Mouse (Mus musculus): ENCODE data around the gene Pfkp. TPM values are rescaled to one million over a fixed set of nuclear protein-coding genes. Genes with fewer than 3 reads are reported as not detected.

Pfkp gene
- total RNA-seq, 2 experiments from 2014 or later: 8.1 to 9.9 TPM

- no peak for DNase-seq
Measured at GRCm38 (mm10) chr13:6602786-6603409, 45.7 kb downstream of the Pfkp start.

GRCm38 (mm10) chr13:6601676-6602075 is 46.9 kb downstream of the Pfkp start:
- no peak for DNase-seq

DNA sequence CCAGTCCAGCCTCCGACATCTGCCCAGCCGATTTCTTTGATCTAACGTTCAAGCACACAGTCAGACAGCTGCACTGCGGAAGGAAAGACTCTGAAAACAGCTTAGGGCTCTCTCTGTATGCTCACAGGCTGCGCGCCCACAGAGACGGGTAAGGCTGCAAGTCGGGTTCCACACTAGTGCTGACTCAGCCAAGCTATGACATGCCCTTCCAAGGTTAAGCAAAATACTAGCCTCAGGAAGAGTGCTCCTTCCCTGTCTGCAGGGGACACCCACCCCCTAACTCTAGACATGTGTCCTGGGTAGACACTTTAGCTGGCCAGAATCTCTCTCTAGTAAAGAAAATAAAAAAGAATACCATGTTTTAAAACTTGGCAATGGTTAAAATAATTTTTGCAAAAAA is 48.0 kb downstream of the Pfkp start:
- no peak for DNase-seq

- DNase-seq: no peak
Measured at GRCm38 (mm10) chr13:6597801-6598200, 50.8 kb downstream of the Pfkp start.

DNA sequence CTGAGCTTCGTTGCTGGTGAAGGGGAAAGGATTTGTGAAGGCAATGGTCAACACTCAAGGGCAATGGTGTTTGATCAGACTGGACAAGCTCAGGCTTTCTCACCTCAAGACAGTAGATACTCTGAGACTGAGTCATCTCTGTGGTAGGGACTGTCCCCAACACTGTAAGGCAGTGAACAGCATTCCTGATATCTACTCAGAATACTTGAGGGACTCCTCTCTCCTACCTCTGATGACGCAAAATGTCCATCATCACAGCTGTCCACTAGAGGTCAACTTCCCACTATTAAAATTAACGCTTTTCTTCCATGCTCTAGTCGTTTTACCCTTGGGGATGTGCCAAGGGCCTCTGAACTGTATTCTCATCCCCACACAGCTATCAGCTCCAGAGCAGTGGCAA is 53.2 kb downstream of the Pfkp start:
- no peak for DNase-seq

- DNase-seq: no peak
Measured at GRCm38 (mm10) chr13:6590846-6591245, 57.7 kb downstream of the Pfkp start.

DNA sequence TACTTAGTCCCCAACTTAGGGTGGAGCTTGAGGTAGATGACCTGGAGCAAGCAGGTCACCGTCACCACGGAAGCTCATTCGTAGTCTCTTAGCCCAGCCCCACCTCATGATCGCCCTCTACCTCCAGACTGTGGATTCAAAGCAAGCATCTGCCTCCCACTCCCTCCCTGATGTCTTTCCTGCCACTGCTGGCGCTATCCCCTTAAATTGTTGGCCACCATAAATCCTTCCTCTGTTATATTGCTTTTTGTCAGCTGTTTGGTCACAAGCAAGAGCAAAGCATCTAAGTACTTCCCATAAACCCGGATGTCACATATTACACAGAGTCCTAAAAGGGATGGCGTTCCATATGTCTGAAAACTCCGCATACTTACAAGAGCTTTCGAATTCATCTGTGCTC is 62.6 kb downstream of the Pfkp start:
- DNase-seq: no peak

GRCm38 (mm10) chr13:6583499-6584125 is 65.0 kb downstream of the Pfkp start:
- no peak for DNase-seq

DNA sequence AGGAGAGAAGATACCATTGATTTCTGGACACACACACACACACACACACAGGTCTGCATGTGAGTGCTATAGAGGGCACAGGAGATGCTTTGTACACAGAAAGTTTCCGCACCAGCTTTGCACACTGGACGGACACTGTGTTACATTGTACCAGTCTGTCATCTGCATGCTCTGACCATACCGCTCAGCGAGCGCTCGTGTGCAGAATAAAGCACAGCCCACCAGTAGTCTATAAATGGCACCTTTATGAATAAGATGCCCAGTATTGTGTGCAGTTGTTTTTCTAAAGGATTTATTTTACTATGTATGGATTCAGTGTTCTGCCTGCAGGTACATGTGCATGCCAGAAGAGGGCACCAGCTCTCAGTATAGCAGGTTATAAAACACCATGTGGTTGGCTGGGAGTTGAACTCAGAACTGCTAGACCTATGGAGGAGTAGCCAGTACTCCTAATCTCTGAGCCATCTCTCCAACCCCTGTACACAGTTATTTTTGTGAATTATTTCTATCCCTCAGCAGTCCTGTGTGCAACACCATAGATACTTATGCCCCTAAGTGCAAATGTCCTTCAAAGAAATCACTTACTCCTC is 72.6 kb downstream of the Pfkp start:
- no peak for DNase-seq

DNA sequence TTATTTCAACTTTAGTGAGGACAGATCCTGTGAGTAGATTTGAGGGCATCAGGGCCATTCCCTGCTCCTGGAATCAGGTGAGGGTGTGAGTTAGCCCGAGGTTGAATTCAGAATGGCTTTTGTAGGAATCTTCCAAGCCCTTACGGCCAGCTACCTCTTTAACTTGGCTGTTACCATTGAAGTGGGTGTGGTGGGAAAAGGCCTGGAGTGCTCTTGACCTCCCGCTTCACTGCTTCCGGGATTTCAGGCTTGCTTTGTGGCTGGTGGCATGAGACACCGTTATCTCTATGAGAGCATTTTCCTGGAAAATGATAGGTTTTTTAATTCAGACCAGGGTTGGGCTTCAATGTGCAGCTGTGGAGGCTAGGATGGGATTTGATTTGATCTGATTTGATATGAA is 83.0 kb downstream of the Pfkp start:
- no peak for DNase-seq

- DNase-seq: no peak
Measured at GRCm38 (mm10) chr13:6562409-6562808, 86.2 kb downstream of the Pfkp start.

GRCm38 (mm10) chr13:6557771-6558170 is 90.8 kb downstream of the Pfkp start:
- DNase-seq: no peak

- no peak for DNase-seq
Measured at GRCm38 (mm10) chr13:6555656-6556055, 92.9 kb downstream of the Pfkp start.

GRCm38 (mm10) chr13:6553708-6554107 is 94.9 kb downstream of the Pfkp start:
- DNase-seq: no peak

DNA sequence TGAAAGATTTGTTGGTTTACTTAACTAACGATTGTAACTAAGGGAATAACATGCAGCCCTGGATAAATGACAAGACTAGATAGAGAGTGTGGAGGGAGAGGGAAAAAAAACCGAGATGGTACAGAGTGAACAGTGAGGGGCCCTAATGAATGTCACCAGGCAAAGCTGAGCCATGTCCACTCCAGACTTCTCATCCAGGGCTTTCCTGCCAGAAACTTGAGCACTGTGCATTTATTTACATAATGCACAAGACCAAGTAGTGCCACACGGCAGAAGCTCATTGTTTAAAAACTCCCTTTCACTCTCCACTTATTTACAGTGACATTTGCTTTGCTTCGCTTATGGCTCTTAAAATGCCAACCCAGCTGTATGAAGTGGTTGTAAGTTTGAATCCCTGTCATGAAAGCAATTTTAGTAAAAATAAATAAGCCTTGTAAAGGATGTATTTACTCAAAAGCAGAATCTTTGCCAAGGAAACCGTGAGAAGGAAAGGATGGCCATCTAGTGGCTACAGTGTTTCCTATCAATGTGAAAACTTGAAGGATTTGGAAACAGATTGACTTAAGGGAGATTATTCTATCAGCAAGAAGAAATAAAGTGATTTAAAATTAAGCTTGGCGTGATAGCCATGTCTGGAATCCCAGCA is 113.2 kb downstream of the Pfkp start:
- DNase-seq: no peak

DNA sequence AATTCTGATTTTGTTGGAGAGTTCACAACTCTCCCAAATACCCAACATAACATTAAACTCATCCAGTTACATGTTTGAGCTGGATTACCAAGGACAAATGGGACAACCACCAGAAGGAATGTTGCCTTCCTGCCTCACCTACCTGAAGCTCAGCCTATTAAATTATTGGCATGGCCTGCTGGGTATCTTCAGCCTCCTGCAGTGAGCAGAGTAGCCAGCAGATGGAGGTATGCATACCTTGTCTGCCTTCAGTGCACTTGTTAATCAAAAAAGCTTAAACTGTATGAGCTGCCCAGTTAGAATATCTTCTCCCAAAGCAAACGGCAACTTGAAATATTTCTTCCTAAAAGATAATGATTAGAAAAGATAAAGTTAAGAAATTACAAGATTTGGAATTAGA is 115.9 kb downstream of the Pfkp start:
- no peak for DNase-seq

Other genes starting within 250 kb of the Pfkp start
- gene Pitrm1, start 100.6 kb downstream of the Pfkp start, total RNA-seq (2021): 10 to 100 TPM; 36.6 to 38.7 TPM

Data from gastrocnemius, postnatal 10 days (tissue).